Mouse (Mus musculus) spleen, adult 2 months (tissue): ENCODE measurements around the gene Ndufb7.

Source experiments
- CTCF ChIP-seq: fragments of 200-500 bp; IDR thresholded peaks from 2 replicates; pipeline ENCODE4 v1.5.1; 2011; ENCODE audit warnings: mild to moderate bottlenecking, inconsistent platforms; ENCODE audit not compliant: insufficient read depth, insufficient read length, insufficient replicate concordance; ENCODE audit errors: extremely low read depth
- POLR2A ChIP-seq: fragments of 200-500 bp; IDR thresholded peaks from 2 replicates; pipeline ENCODE4 v1.6.1; 2011; ENCODE audit warnings: low read depth, low read length, inconsistent platforms

GRCm38 (mm10) chr8:83573140-83573875 lies 6.8 kb downstream of the Ndufb7 start:
- peak; percentile 64 for TF ChIP-seq POLR2A
- TF ChIP-seq CTCF: no peak
